Mouse (Mus musculus) kidney, adult 2 months (tissue): Measurements from ENCODE around the gene Slc52a3.

Source experiments
- CTCF ChIP-seq: fragments of 200-500 bp; conservative IDR thresholded peaks from 2 replicates; pipeline ENCODE4 v1.5.1; 2011; ENCODE audit warnings: low read depth, mild to moderate bottlenecking, control low read depth, low read length, moderate library complexity, mixed read lengths; ENCODE audit not compliant: insufficient read depth, insufficient read length
- POLR2A ChIP-seq: fragments of 200-500 bp; IDR thresholded peaks from one replicate; pipeline ENCODE4 v1.6.1; 2011; ENCODE audit warnings: low read depth, low read length, control low read depth

- TF ChIP-seq CTCF (no peak), POLR2A (no peak)
These were observed 24.6 kb upstream of the Slc52a3 start for GRCm38 (mm10) chr2:151971748-151972147.
